Mouse (Mus musculus): ENCODE data around the gene Med15. TPM values are rescaled to one million over a fixed set of nuclear protein-coding genes. Genes with fewer than 3 reads are reported as not detected.
"Not testable (repeated sequence)": the region's sequence is repeated elsewhere in the genome, so short reads cannot be mapped to it uniquely, and the experiment has no call there.

Med15 gene
- polyA plus RNA-seq, 1 experiment from 2014 or later: 32.8 TPM

DNA sequence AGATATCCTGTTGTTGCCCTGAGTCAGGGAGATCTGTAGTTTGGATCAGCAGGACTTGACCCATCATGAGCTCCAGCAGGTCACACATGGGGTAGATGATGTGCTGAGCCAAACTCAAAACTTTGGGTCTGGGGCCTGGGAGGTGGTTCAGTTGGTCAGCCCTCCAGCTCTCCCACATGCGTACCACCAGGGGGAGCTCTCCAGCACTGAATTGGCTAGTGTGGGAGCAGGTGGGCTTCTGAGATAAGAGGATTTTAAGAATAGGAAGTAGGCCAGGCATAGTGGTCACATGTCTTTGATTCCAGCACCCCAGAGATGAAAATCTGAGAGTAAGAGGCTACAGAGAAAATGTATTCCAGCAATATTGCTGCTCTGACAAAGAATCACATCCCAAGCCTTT, 11.8 kb upstream of the Med15 start:
- 0% methylated on average over 1 of the region's 1 CpGs for WGBS
- DNase-seq (ENCODE audit: low spot score) (peak; percentile 74), ATAC-seq (replicated peaks; ENCODE audit: insufficient number of reproducible peaks, low FRiP score, low TSS enrichment, low read depth) (peak; percentile 59; the same call in 1 of the 2 replicates)
- H3K9ac ChIP-seq (replicated peaks; ENCODE audit: low read length): no peak overlapping the region
- H3K27me3 ChIP-seq (ENCODE audit: control insufficient read depth, insufficient read depth, low read length): no peaks in the 10 kb centered on the region
- H3K27ac ChIP-seq (replicated peaks; ENCODE audit: low read depth, low read length): no peak overlapping the region
- H3K4me3 ChIP-seq (ENCODE audit: low read depth, low read length): no peak overlapping the region
- H3K36me3 ChIP-seq (replicated peaks; ENCODE audit: control insufficient read depth, insufficient read depth, low read depth, low read length): no peaks in the 10 kb centered on the region
- no peak overlapping the region for H3K4me2 ChIP-seq (ENCODE audit: low read depth, low read length)
- no peaks in the 10 kb centered on the region for H3K9me3 ChIP-seq (replicated peaks; ENCODE audit: control insufficient read depth, low read length)
- H3K4me1 ChIP-seq (ENCODE audit: control insufficient read depth, insufficient read depth, low read length): no peaks in the 10 kb centered on the region

DNA sequence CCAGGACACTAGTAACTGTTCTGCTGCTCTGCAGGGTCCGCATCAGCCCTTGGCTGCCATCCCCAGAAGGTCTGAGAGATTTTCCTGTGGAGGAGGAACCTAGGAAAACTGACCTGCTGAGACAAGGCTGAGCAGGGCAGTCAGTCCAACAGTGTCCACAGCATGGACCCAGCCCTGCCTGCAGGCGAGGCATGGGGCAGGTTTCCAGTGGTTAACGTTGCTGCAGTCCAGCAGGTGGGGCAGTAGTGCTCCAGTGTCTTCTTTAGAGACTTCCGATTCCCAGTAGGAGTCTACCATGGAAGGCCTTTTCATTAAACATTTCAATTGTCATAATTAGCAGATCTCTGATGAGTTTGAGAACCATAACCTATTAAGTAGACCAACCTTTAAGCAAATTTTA, 10.6 kb upstream of the Med15 start:
- Histone ChIP-seq H3K4me3 (ENCODE audit: low read depth, low read length) (no peak overlapping the region), H3K9me3 (replicated peaks; ENCODE audit: control insufficient read depth, low read length) (no peaks in the 10 kb centered on the region), H3K4me2 (ENCODE audit: low read depth, low read length) (no peak overlapping the region), H3K4me1 (ENCODE audit: control insufficient read depth, insufficient read depth, low read length) (no peaks in the 10 kb centered on the region), H3K36me3 (replicated peaks; ENCODE audit: control insufficient read depth, insufficient read depth, low read depth, low read length) (no peaks in the 10 kb centered on the region), H3K27ac (replicated peaks; ENCODE audit: low read depth, low read length) (no peak overlapping the region), H3K9ac (replicated peaks; ENCODE audit: low read length) (no peak overlapping the region), H3K27me3 (ENCODE audit: control insufficient read depth, insufficient read depth, low read length) (no peaks in the 10 kb centered on the region)
- 49% methylated on average over 4 of the region's 4 CpGs for WGBS
- DNase-seq (ENCODE audit: low spot score): no peak
- ATAC-seq (replicated peaks; ENCODE audit: insufficient number of reproducible peaks, low FRiP score, low TSS enrichment, low read depth): no peak

GRCm38 (mm10) chr16:17742810-17743209, 10.1 kb upstream of the Med15 start:
- Histone ChIP-seq H3K36me3 (replicated peaks; ENCODE audit: control insufficient read depth, insufficient read depth, low read depth, low read length) (no peaks in the 10 kb centered on the region), H3K4me1 (ENCODE audit: control insufficient read depth, insufficient read depth, low read length) (no peaks in the 10 kb centered on the region), H3K4me3 (ENCODE audit: low read depth, low read length) (no peak overlapping the region), H3K9ac (replicated peaks; ENCODE audit: low read length) (no peak overlapping the region), H3K27ac (replicated peaks; ENCODE audit: low read depth, low read length) (no peak overlapping the region), H3K9me3 (replicated peaks; ENCODE audit: control insufficient read depth, low read length) (no peaks in the 10 kb centered on the region), H3K27me3 (ENCODE audit: control insufficient read depth, insufficient read depth, low read length) (no peaks in the 10 kb centered on the region), H3K4me2 (ENCODE audit: low read depth, low read length) (no peak overlapping the region)
- WGBS: 69% methylated on average over 1 of the region's 1 CpGs
- DNase-seq (ENCODE audit: low spot score): no peak
- ATAC-seq (replicated peaks; ENCODE audit: insufficient number of reproducible peaks, low FRiP score, low TSS enrichment, low read depth): no peak

GRCm38 (mm10) chr16:17740080-17740479, 7.4 kb upstream of the Med15 start:
- no peaks in the 10 kb centered on the region for H3K27me3 ChIP-seq (ENCODE audit: control insufficient read depth, insufficient read depth, low read length)
- H3K9me3 ChIP-seq (replicated peaks; ENCODE audit: control insufficient read depth, low read length): no peaks in the 10 kb centered on the region

DNA sequence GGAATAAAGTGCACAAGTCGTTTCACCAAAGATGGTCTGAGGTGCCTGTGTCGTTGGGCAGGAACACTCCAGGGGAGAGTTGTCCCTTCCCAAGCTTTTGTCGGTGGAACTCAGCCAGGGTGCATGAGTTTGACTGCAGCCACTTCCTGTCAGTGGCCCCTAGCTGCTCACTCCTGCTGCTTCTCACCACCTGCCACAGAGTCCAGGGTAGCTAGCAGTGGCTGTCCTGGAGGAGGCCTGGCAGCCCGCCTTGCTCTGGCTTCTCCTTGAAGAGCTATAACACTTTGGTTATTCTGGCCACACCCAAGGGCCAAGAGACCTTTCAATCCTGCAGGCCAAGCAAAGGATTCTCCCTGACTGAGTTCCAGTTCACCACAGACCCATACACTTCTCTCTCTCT, 3.5 kb upstream of the Med15 start:
- Histone ChIP-seq H3K27ac (replicated peaks; ENCODE audit: low read depth, low read length) (no peak overlapping the region), H3K4me2 (ENCODE audit: low read depth, low read length) (no peak overlapping the region), H3K27me3 (ENCODE audit: control insufficient read depth, insufficient read depth, low read length) (no peaks in the 10 kb centered on the region), H3K4me3 (ENCODE audit: low read depth, low read length) (no peak overlapping the region), H3K9ac (replicated peaks; ENCODE audit: low read length) (no peak overlapping the region), H3K36me3 (replicated peaks; ENCODE audit: control insufficient read depth, insufficient read depth, low read depth, low read length) (no peaks in the 10 kb centered on the region), H3K4me1 (ENCODE audit: control insufficient read depth, insufficient read depth, low read length) (no peaks in the 10 kb centered on the region), H3K9me3 (replicated peaks; ENCODE audit: control insufficient read depth, low read length) (no peaks in the 10 kb centered on the region)
- 53% methylated on average over 4 of the region's 4 CpGs for WGBS
- ATAC-seq (replicated peaks; ENCODE audit: insufficient number of reproducible peaks, low FRiP score, low TSS enrichment, low read depth) (no peak), DNase-seq (ENCODE audit: low spot score) (no peak)

More at GRCm38 (mm10) chr16:17740080-17740479, 7.4 kb upstream of the Med15 start:
- Histone ChIP-seq H3K36me3 (replicated peaks; ENCODE audit: control insufficient read depth, insufficient read depth, low read depth, low read length) (no peaks in the 10 kb centered on the region), H3K4me2 (ENCODE audit: low read depth, low read length) (no peak overlapping the region), H3K4me3 (ENCODE audit: low read depth, low read length) (no peak overlapping the region), H3K4me1 (ENCODE audit: control insufficient read depth, insufficient read depth, low read length) (no peaks in the 10 kb centered on the region), H3K27ac (replicated peaks; ENCODE audit: low read depth, low read length) (no peak overlapping the region), H3K9ac (replicated peaks; ENCODE audit: low read length) (no peak overlapping the region)
- ATAC-seq (replicated peaks; ENCODE audit: insufficient number of reproducible peaks, low FRiP score, low TSS enrichment, low read depth) (no peak), DNase-seq (ENCODE audit: low spot score) (no peak)
- WGBS: 84% methylated on average over 4 of the region's 4 CpGs

- H3K4me2 ChIP-seq (ENCODE audit: low read depth, low read length); H3K36me3 ChIP-seq (replicated peaks; ENCODE audit: control insufficient read depth, insufficient read depth, low read depth, low read length); ATAC-seq (replicated peaks; ENCODE audit: insufficient number of reproducible peaks, low FRiP score, low TSS enrichment, low read depth); H3K9ac ChIP-seq (replicated peaks; ENCODE audit: low read length); DNase-seq (ENCODE audit: low spot score); H3K4me3 ChIP-seq (ENCODE audit: low read depth, low read length); H3K27ac ChIP-seq (replicated peaks; ENCODE audit: low read depth, low read length); H3K4me1 ChIP-seq (ENCODE audit: control insufficient read depth, insufficient read depth, low read length); H3K9me3 ChIP-seq (replicated peaks; ENCODE audit: control insufficient read depth, low read length); H3K27me3 ChIP-seq (ENCODE audit: control insufficient read depth, insufficient read depth, low read length): not testable (repeated sequence)
- WGBS: 88% methylated on average over 6 of the region's 6 CpGs
Observed at GRCm38 (mm10) chr16:17734872-17735271, 2.2 kb upstream of the Med15 start.

DNA sequence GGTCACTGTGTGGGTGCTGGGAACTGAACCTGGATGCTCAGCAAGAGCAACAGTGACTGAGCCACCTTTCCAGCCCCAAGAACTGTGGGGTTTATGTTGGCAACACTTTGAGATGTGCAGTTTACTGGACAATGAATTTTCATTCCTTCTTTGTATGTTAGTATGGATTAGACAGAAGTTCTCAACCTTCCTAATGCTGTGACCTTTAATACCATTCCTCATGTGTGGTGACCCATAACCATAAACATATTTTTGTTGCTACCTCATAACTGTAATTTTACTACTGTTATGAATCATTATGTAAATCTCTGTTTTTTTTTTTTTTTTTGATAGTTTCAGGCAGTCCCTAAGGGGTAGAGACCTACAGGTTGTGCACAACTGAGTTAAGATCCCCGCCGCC, 955 bp upstream of the Med15 start:
- Histone ChIP-seq H3K27ac (replicated peaks; ENCODE audit: low read depth, low read length) (no peak overlapping the region), H3K4me2 (ENCODE audit: low read depth, low read length) (peak overlapping the region; percentile 27; the same call in 1 of the 2 replicates)

GRCm38 (mm10) chr16:17732431-17732830, 260 bp downstream of the Med15 start:
- Histone ChIP-seq H3K9me3 (replicated peaks; ENCODE audit: control insufficient read depth, low read length) (no peaks in the 10 kb centered on the region), H3K4me3 (ENCODE audit: low read depth, low read length) (no peak overlapping the region), H3K27me3 (ENCODE audit: control insufficient read depth, insufficient read depth, low read length) (no peaks in the 10 kb centered on the region), H3K9ac (replicated peaks; ENCODE audit: low read length) (no peak overlapping the region), H3K27ac (replicated peaks; ENCODE audit: low read depth, low read length) (no peak overlapping the region), H3K36me3 (replicated peaks; ENCODE audit: control insufficient read depth, insufficient read depth, low read depth, low read length) (no peaks in the 10 kb centered on the region), H3K4me1 (ENCODE audit: control insufficient read depth, insufficient read depth, low read length) (no peaks in the 10 kb centered on the region), H3K4me2 (ENCODE audit: low read depth, low read length) (no peak overlapping the region)
- no peak for DNase-seq (ENCODE audit: low spot score)
- ATAC-seq (replicated peaks; ENCODE audit: insufficient number of reproducible peaks, low FRiP score, low TSS enrichment, low read depth): no peak
- WGBS: 73% methylated on average over 6 of the region's 6 CpGs

More for the DNA sequence above, 955 bp upstream of the Med15 start:
- no peak for ATAC-seq (replicated peaks; ENCODE audit: insufficient number of reproducible peaks, low FRiP score, low TSS enrichment, low read depth)
- DNase-seq (ENCODE audit: low spot score): no peak
- no peak overlapping the region for H3K9ac ChIP-seq (replicated peaks; ENCODE audit: low read length)
- no peaks in the 10 kb centered on the region for H3K9me3 ChIP-seq (replicated peaks; ENCODE audit: control insufficient read depth, low read length)
- H3K36me3 ChIP-seq (replicated peaks; ENCODE audit: control insufficient read depth, insufficient read depth, low read depth, low read length): no peaks in the 10 kb centered on the region
- no peaks in the 10 kb centered on the region for H3K27me3 ChIP-seq (ENCODE audit: control insufficient read depth, insufficient read depth, low read length)
- 51% methylated on average over 2 of the region's 2 CpGs for whole genome bisulfite sequencing
- no peaks in the 10 kb centered on the region for H3K4me1 ChIP-seq (ENCODE audit: control insufficient read depth, insufficient read depth, low read length)
- no peak overlapping the region for H3K4me3 ChIP-seq (ENCODE audit: low read depth, low read length)
